Mouse (Mus musculus): ENCODE results near the gene Plch2.

Gene Plch2

GRCm38 (mm10) chr4:155070921-155071320 is 14.3 kb upstream of the Plch2 start:
- DNase-seq, result peak; percentile 85

GRCm38 (mm10) chr4:155070199-155070598 is 13.6 kb upstream of the Plch2 start:
- DNase-seq, result no peak

GRCm38 (mm10) chr4:155069191-155069590 is 12.6 kb upstream of the Plch2 start:
- DNase-seq, result no peak

GRCm38 (mm10) chr4:155068357-155068972 is 11.9 kb upstream of the Plch2 start:
- no peak for DNase-seq

GRCm38 (mm10) chr4:155066834-155067522 is 10.4 kb upstream of the Plch2 start, which contains the start of gene Pex10:
Pex10 (plus strand) TSS chr4:155067016.
- DNase-seq, result peak; percentile 98

DNA sequence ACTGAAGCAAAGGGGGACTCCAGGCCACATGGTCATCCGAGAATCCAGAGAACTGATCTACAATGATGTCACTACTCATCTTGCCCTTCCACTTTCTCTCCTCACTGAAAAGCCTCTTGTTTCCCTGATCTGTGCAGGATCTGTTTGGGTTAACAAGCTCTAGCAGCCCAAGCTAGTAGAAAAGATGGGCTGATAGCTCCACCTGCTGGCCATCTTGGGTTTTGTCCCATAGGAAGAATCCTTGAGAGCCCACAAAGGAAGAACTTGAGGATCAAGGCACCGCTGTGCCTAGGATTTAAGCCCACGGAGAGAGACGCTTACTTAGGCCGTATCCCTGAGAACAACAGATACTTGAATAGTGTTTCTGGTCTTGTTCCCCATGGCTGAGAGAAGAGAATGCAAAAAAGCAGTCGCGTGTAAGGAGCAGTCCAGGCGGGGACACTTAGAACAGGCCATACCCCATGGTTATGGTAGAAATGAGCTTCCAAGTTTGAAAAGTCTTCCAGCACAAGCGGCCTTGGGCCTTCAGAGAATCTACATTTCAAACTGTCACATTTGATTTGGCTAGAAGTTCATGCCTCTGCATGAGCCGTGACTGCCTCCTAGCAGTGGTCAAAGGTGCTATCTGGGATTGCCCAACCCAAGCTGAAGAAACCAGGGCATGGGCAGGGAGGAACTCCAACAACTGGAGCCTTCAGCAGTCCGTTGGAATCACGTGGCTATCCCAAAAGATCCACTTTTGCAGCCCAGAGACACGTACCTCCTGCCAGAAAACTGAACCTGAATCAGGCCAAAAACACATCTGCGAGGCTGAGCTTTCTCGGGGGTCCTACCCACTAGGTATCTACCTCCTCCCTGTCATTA is 9.6 kb upstream of the Plch2 start:
- DNase-seq, result peak; percentile 91

DNA sequence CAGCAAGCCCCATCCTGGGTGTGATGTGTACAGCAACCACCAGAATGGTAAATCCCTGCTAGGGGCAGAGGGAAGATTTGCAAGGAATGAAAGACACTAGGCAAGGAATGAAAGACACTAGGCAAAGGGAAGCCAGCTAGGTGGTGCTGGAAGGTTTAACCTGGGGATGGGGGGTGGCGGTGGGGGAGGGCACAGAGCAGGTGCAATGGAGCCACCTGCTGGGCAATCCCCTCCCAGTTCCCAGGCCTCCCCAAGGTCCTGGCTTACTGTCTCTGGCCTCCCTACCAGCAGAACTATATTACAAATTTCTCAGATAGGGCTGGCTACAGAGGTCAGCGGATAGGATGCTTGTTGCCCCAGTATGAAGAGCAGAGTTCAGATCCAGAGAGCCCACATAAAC is 7.9 kb upstream of the Plch2 start:
- no peak for DNase-seq

DNA sequence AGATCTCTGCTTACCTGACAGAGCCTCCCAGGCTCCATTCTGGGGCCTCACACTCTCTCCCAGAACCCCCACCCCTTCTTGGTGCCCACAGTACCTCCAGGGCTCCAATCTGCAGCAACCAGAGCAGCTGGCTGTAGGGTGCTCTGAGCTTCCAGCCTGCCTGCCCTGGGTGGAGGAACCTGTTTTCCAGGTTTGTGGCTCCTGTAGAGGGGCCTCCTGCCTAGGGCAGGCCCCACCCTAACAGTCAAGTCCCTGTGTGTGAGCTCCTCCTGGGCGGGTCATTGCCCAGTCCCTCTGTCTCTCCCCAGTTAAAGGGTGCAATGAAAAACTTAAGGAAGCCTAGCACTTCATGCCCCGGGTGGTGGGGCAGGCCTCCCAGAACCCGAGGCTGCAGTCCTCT is 7.3 kb upstream of the Plch2 start:
- DNase-seq, result peak; percentile 59

DNA sequence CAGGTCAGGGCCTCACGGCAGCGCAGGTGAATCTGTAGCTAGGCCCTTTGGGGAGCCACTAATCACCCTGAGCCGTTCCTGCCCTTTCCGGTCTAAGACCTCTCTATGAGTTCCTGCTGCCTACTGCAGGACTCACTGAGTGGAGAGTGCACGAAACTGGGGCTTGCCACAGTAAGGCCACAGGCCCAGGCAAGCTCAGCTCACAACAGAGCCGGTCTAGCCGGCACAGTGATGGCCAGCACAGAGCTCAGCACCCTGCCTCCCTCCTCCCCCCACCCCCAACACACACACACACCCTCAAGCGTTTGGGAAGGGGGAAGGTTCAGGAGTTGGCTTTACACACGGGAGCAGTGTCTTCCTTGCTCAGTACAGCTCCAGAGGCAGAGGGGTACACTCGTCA is 1.7 kb upstream of the Plch2 start:
- DNase-seq, result no peak

GRCm38 (mm10) chr4:155050116-155050515 is 6.5 kb downstream of the Plch2 start:
- DNase-seq, result no peak

DNA sequence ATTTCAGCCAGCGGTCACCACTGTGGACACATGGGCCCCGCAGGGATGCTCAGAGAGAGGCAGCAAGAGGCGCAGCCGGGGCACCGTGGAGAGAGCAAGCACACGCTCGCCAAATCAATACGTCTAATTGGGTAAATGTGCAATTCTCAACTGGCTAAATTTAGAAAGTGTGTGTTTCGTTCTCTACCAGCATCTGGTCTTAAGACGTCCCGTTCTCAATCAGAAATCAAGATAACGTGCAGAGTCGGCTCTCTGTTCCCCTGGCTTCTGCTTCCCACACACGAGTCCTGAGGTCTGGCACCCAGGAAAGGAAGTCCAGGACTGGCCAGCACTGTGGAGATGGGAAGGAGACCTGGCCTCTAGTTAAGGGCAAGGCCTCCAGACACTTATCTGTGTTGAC is 9.9 kb downstream of the Plch2 start:
- no peak for DNase-seq

DNA sequence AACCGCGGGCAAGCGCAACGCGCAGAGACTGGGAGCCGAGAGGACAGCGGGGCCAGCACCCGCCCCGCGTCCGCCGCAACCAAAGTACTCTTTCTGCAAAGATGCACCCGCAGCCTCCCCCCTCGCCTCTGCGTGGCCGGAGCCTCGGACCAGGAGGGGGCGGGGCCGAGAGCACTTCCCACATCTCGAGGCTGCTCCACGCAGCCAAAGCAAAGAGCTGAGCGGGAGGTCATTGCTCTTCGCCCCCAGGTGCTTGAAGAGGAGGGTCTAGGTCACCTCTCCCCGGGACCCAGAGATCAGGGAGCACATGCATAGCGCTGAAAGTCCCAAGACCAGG is 13.3 kb downstream of the Plch2 start:
- DNase-seq, result no peak

DNA sequence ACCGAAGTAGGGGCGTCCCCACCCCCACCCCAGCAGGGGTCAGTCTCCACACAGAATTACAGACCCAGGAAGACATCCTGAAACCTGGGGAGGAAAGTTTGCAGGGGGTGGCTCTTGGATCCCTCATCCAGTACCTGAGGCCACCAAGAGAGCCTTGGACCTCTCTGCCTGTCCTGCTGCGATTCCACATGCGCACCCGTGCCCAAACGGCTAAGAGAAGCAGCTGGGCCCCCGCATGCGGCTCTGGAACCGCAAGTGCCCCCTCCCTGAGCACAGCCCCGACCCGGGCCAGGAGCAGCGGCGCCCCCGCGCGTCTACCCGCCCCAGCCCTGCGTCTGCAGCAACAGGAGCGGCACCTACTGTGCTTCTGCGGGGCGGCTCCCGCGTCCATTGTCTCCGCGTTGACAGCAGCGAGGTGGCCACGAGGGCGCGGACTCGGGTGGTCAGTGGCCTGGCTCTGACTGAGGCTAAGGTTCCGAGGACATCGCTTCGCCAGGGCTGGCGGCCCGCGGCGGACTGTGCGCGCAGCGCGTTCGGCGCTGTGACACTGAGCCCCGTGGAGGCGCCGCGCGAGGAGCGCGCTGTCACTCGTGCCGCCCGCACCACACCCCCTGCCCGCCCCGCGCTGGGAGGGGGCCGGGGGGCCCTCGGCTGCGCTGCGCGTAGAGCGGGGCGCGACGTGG is 13.8 kb downstream of the Plch2 start:
- no peak for DNase-seq

- no peak for DNase-seq
Measured at GRCm38 (mm10) chr4:155040696-155041095, 15.9 kb downstream of the Plch2 start.

- DNase-seq, result no peak
Measured at GRCm38 (mm10) chr4:155040197-155040596, 16.4 kb downstream of the Plch2 start.

DNA sequence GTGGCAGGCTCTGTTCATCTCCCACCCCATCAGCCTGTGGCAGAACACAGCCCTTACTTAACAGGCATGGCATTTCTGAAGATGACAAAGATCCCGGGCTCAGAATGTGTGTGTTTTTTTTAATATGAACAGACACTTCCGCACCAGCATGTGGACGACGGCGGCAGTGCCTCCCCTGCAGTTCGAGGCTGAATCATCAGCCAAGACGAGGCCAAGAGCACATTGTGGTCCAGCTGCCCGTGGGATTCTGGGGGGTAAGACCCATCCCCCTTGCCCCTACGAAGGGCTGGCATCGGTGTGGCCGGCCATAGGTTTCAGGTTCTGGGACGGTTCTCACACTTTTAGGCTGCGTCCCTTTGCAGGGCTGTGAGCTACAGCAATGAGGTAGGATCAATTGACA is 21.8 kb downstream of the Plch2 start:
- no peak for DNase-seq

DNA sequence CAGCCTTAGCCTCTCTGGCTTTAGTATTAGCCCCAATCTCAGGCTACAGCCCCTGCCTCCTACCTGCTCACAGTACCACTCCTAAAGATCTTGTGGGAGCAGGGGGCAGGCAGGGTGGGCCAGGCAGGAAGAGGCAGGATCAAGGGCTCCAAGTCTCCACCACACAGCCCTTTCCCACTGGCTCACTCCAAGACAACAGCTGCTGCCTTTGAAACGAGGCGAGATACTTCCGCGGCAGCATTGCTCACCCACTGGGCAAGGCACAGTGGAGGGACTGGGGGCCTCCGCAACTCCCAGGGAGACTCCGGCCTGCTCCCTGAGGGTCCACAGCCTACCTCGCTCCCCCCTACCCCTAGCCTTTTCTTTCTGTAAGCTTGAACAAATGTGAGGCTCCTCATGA is 22.4 kb downstream of the Plch2 start:
- DNase-seq, result no peak

GRCm38 (mm10) chr4:155033115-155033514 is 23.5 kb downstream of the Plch2 start:
- no peak for DNase-seq

GRCm38 (mm10) chr4:155024170-155025010 is 32.2 kb downstream of the Plch2 start:
- no peak for DNase-seq

- DNase-seq, result no peak
Measured at GRCm38 (mm10) chr4:155022228-155022855, 34.2 kb downstream of the Plch2 start.

GRCm38 (mm10) chr4:155020813-155021212 is 35.8 kb downstream of the Plch2 start:
- no peak for DNase-seq

GRCm38 (mm10) chr4:155020141-155020540 is 36.4 kb downstream of the Plch2 start:
- DNase-seq, result no peak
